Mouse (Mus musculus): ENCODE data around the gene Kcnk2. TPM values are rescaled to one million over a fixed set of nuclear protein-coding genes. Genes with fewer than 3 reads are reported as not detected.

The Kcnk2 gene
- total RNA-seq, 2 experiments from 2014 or later = 0.84 to 2.0 TPM

DNA sequence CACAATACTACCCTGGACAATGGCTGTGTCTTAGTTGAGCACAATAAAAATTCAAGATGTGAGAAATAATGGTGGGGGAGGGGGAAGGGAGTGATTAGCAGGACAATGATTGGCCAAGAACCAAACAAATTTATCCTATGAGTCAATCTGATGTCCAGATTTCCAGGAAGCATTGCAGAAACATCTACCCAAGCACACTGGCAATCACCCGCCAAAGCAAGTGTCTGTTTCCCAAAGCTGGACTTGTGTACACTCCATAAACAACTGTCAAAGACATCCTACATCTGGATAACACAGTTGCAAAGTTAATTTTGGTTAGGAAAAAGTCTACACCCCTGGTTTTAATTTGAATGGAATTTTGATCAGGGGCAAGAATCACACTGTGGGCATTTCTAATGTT lies 224.3 kb downstream of the Kcnk2 start:
- no peak for DNase-seq
- intact Hi-C loops (cut with DNase I) = no loop called here
- TF ChIP-seq CTCF (IDR thresholded peaks at IDR 0.05) = no peak
- no peak overlapping the region for H3K4me3 ChIP-seq
- no peak overlapping the region for H3K27ac ChIP-seq

DNA sequence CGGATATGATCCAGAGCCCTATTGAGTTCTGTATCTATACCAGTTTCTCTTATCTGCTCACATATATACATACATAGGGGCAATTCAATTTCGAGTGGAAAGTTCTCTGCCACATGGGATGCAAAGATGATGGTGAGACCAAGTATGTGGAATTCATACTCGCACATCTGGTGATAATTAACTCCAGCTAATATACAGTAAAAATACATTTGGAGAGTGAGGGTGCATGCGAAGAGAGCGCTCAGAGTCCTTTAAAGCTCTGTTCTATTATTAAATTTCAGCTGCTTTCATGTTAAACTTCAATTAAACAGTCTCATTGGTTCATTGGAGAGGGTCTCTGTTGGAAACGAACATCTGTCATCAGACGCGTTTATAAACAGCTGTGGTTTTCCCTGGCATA lies 228.6 kb downstream of the Kcnk2 start:
- intact Hi-C loops (cut with DNase I) = no loop called here
- no peak overlapping the region for H3K4me3 ChIP-seq
- TF ChIP-seq CTCF (IDR thresholded peaks at IDR 0.05) = no peak
- no peak for DNase-seq
- H3K27ac ChIP-seq = no peak overlapping the region

DNA sequence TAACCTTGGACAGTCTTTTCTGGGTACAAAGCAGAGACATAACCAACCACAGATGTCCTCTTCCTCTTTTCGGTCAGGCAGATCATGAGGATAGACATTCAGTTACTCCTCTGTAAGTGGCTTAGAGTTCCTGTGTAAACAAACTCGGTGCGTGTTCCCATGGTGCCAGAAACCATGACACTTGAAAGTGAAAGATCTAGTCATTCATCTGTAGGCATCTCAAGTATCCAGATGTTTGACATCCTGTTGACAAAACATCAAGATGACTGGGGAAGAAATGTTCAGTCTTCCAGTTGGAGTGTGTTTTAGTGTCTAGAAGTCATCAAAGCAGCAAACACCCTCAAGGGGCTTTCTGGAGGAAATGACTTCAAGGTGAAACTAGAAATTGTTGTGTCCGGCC lies 230.9 kb downstream of the Kcnk2 start:
- H3K27ac ChIP-seq = no peak overlapping the region
- no peak overlapping the region for H3K4me3 ChIP-seq
- DNase-seq = no peak
- intact Hi-C loops (cut with DNase I) = no loop called here
- TF ChIP-seq CTCF (IDR thresholded peaks at IDR 0.05) = no peak

DNA sequence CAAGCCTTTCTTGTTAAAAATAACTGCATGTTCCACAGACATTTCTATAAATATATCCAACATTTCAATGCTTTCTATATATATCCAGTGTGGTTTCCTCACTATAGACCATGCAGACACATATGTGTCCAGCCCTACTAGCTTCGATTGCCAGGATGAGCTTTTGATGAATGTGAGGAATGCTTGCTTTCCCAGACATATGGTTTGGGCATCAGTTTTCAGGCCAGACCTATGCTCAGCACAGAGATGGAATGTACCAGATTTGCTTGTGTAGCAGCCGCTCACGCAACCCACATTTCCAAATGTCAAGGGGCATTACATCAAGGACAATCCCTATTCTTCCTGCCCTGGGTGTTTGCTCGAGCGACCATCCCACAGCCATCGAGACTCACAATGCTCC lies 236.3 kb downstream of the Kcnk2 start:
- H3K4me3 ChIP-seq = no peak overlapping the region
- no peak for TF ChIP-seq CTCF (IDR thresholded peaks at IDR 0.05)
- peak overlapping the region; percentile 24; the same call in 1 of the 2 replicates for H3K27ac ChIP-seq
- no peak for DNase-seq
- intact Hi-C loops (cut with DNase I) = no loop called here

DNA sequence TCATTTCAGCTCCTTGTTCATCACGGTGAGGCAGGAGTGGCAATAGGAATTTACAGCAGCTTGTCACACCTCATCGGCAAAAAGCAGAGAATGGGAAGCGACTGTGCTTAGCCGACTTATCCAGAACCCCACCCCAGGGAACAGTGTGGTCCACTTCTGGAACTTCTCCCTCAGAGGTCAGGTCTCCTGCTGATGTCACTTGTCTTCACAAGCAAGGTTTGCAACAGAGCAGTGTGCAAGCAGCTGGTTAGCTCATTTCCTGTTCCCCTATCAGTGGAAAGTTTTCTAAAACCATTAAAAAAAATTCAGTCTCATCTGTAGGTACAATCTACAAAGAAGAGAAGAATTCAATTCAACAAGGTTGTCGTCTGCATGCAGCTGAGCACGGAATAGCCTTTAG lies 236.9 kb downstream of the Kcnk2 start:
- DNase-seq = no peak
- TF ChIP-seq CTCF (IDR thresholded peaks at IDR 0.05) = no peak
- peak overlapping the region; percentile 59; the same call in 1 of the 2 replicates for H3K27ac ChIP-seq
- intact Hi-C loops (cut with DNase I) = no loop called here
- H3K4me3 ChIP-seq = no peak overlapping the region

DNA sequence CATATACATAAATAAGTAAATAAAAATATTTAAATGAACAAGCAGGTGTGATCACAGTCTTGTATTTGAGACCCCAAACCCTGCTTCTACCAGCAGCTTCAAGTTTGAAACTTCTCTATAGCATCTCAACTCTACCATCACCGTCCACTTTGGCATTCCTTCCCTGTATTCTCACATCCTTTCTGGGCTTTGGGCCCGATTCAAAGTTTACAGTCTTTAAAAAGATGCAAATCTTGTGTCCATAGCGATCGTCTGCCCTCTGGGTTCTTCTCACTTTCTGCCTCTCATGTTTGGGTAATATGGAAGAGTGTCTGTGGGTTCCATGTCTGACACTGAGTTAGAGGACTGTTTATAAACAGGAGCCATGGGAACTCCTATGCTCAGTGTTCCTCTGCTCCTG lies 237.4 kb downstream of the Kcnk2 start:
- Histone ChIP-seq H3K27ac (peak overlapping the region; percentile 59; the same call in 1 of the 2 replicates), H3K4me3 (no peak overlapping the region)
- no peak for TF ChIP-seq CTCF (IDR thresholded peaks at IDR 0.05)
- no peak for DNase-seq
- intact Hi-C loops (cut with DNase I) = no loop called here

DNA sequence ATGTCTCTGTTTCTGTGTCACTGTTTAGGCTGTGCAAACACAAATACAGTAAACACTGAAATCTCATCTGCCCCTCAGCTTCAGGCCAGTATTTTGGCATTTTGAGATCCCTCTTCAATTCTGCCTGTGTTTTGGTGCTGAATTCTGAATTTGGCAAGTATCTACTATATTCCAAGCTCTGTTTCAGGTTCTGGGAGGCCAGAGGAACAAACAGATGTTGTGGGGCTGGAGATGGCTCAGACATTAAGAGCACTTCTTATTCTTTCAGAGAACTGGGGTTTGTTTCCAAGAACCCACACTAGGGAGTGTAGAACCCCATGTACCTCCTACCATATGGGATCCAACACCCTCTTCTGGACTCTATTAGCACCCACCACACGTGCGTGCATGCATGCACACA lies 237.8 kb downstream of the Kcnk2 start:
- Histone ChIP-seq H3K4me3 (no peak overlapping the region), H3K27ac (no peak overlapping the region)
- TF ChIP-seq CTCF (IDR thresholded peaks at IDR 0.05) = no peak
- intact Hi-C loops (cut with DNase I) = no loop called here
- no peak for DNase-seq

Small RNA genes within 50 kb of the gene (microRNA-seq; reads per million reads assigned to microRNA genes)
- gene Gm24092 = not detected

Data from gastrocnemius, adult 2 months (tissue).